Mouse (Mus musculus) adrenal gland, postnatal 36 days (tissue): ENCODE data around the gene Dnase1l2. TPM values are rescaled to one million over a fixed set of nuclear protein-coding genes. Genes with fewer than 3 reads are reported as not detected.

Source experiments
- total RNA-seq, 2 experiments: library from RNA; stranded (reverse); gene quantifications; 2 replicates each; pipeline ENCODE4 v1.2.3; 2021

The Dnase1l2 gene
- total RNA-seq, 2 experiments from 2014 or later = 2.1 to 4.3 TPM

Other genes starting within 250 kb of the Dnase1l2 start
- gene Tbc1d24, start 237.5 kb downstream of the Dnase1l2 start, total RNA-seq = 10 to 100 TPM; 10.9 to 18.8 TPM
- 1 to 10 TPM; 1.5 to 2.9 TPM for gene Ntn3, start 233.6 kb downstream of the Dnase1l2 start, total RNA-seq
- 1 to 10 TPM; 5.7 to 6.4 TPM for gene Tedc2, start 222.3 kb downstream of the Dnase1l2 start, total RNA-seq
- gene Ccnf, start 191.6 kb downstream of the Dnase1l2 start, total RNA-seq = 1 to 10 TPM; 3.3 to 4.8 TPM
- under 1 TPM in 1 of 2 experiments, not detected in 1; 0.07 TPM for gene Abca17, start 92.0 kb downstream of the Dnase1l2 start, total RNA-seq
- 10 to 100 TPM; 19.8 to 24.4 TPM for gene Abca3, start 91.2 kb downstream of the Dnase1l2 start, total RNA-seq
- gene Rnps1, start 28.5 kb downstream of the Dnase1l2 start, total RNA-seq = 10 to 100 TPM; 65.7 to 78.7 TPM
- 100 to 1,000 TPM; 228 to 310 TPM for gene Eci1, start 16.5 kb downstream of the Dnase1l2 start, total RNA-seq
- 10 to 100 TPM; 16.8 to 20.2 TPM for gene E4f1, start 27.2 kb upstream of the Dnase1l2 start, total RNA-seq
- 10 to 100 TPM; 85.9 to 94.4 TPM for gene Pgp, start 27.3 kb upstream of the Dnase1l2 start, total RNA-seq
- under 1 TPM; 0.30 to 0.46 TPM for gene Bricd5, start 30.8 kb upstream of the Dnase1l2 start, total RNA-seq
- gene Mlst8, start 36.0 kb upstream of the Dnase1l2 start, total RNA-seq = 10 to 100 TPM; 22.8 to 24.3 TPM
- gene Caskin1, start 45.5 kb upstream of the Dnase1l2 start, total RNA-seq = 10 to 100 TPM; 14.7 to 25.7 TPM
- gene Traf7, start 84.8 kb upstream of the Dnase1l2 start, total RNA-seq = 100 to 1,000 TPM in 1 of 2 experiments, 10 to 100 TPM in 1; 94.7 to 118 TPM
- gene Rab26, start 91.1 kb upstream of the Dnase1l2 start, total RNA-seq = 1 to 10 TPM in 1 of 2 experiments, under 1 TPM in 1; 0.70 to 1.3 TPM
- 10 to 100 TPM; 46.9 to 49.1 TPM for gene Pkd1, start 106.7 kb upstream of the Dnase1l2 start, total RNA-seq
- 100 to 1,000 TPM in 1 of 2 experiments, 10 to 100 TPM in 1; 79.2 to 103 TPM for gene Tsc2, start 189.5 kb upstream of the Dnase1l2 start, total RNA-seq
- gene Nthl1, start 189.6 kb upstream of the Dnase1l2 start, total RNA-seq = 1 to 10 TPM; 7.8 TPM
- 10 to 100 TPM; 48.0 to 88.5 TPM for gene Slc9a3r2, start 207.2 kb upstream of the Dnase1l2 start, total RNA-seq
- gene Npw, start 215.4 kb upstream of the Dnase1l2 start, total RNA-seq = not detected
- gene Zfp598, start 226.6 kb upstream of the Dnase1l2 start, total RNA-seq = 10 to 100 TPM; 47.5 to 51.1 TPM
- gene Syngr3, start 246.8 kb upstream of the Dnase1l2 start, total RNA-seq = 1 to 10 TPM; 1.7 to 2.0 TPM